Mouse (Mus musculus) MEL (cell line): ENCODE measurements around the gene Mrfap1.

Source experiments
- CTCF ChIP-seq, 3 experiments: IDR thresholded peaks in 2 of 3; conservative IDR thresholded peaks in 1 of 3; 2 replicates each; pipeline ENCODE4 v1.5.1; 2011 to 2012; ENCODE audit warnings: low read length in 3 of 3, low read depth in 2 of 3, mild to moderate bottlenecking in 2 of 3, improper control_type of control experiment in 1 of 3, inconsistent platforms in 1 of 3, mixed read lengths in 1 of 3, moderate library complexity in 1 of 3; ENCODE audit not compliant: control insufficient read depth in 1 of 3, insufficient read depth in 1 of 3, poor library complexity in 1 of 3, severe bottlenecking in 1 of 3
- E2F4 ChIP-seq: IDR thresholded peaks from 2 replicates; pipeline ENCODE4 v1.6.1; 2011; ENCODE audit warnings: low read depth, low read length, improper control_type of control experiment, borderline replicate concordance
- POLR2A ChIP-seq, 2 experiments: IDR thresholded peaks; 2 replicates each; pipeline ENCODE4 v1.6.1; 2011 to 2012; ENCODE audit warnings: low read length in 2 of 2, mild to moderate bottlenecking in 2 of 2, control low read depth in 1 of 2, improper control_type of control experiment in 1 of 2, low read depth in 1 of 2, moderate library complexity in 1 of 2; ENCODE audit not compliant: control insufficient read depth in 1 of 2, insufficient read depth in 1 of 2, poor library complexity in 1 of 2
- TAL1 ChIP-seq: IDR thresholded peaks from 2 replicates; pipeline ENCODE4 v1.6.1; 2012; ENCODE audit warnings: mild to moderate bottlenecking, inconsistent platforms, low read length, moderate library complexity, mixed read lengths

DNA sequence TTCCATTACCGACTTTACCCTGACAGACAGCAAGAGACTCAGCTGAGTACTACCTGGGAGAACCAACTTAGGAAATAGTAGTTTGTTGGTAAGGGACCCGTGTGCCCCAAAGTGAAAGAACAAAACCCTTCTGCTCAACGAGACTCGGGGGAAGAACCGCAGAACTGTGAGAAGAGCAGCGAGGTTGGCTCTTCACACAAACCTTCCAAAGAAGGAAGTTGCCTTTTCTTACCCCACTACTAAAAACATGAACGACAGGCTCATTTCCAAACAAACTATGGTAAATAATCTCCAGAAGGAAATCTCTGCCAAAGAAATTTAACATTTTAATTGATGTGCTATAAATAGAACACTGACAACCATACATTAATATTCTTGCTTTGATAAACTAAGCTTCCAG, 49.5 kb downstream of the Mrfap1 start:
- no peak for TF ChIP-seq POLR2A (IDR thresholded peaks at IDR 0.05; ENCODE audit: control insufficient read depth in 1 of 2, insufficient read depth in 1 of 2, low read depth in 1 of 2, low read length in 2 of 2, poor library complexity in 1 of 2)
- no peak for TF ChIP-seq TAL1
- no peak for TF ChIP-seq CTCF (IDR thresholded peaks at IDR 0.05 in 2 of 3, conservative IDR thresholded peaks at IDR 0.05 in 1 of 3; ENCODE audit: control insufficient read depth in 1 of 3, insufficient read depth in 1 of 3, low read depth in 2 of 3, low read length in 3 of 3, poor library complexity in 1 of 3, severe bottlenecking in 1 of 3)
- TF ChIP-seq E2F4 = no peak
